Mouse (Mus musculus): ENCODE data around the gene Olfr1393.
"Not testable (repeated sequence)": the region's sequence is repeated elsewhere in the genome, so short reads cannot be mapped to it uniquely, and the experiment has no call there.

The Olfr1393 gene

DNA sequence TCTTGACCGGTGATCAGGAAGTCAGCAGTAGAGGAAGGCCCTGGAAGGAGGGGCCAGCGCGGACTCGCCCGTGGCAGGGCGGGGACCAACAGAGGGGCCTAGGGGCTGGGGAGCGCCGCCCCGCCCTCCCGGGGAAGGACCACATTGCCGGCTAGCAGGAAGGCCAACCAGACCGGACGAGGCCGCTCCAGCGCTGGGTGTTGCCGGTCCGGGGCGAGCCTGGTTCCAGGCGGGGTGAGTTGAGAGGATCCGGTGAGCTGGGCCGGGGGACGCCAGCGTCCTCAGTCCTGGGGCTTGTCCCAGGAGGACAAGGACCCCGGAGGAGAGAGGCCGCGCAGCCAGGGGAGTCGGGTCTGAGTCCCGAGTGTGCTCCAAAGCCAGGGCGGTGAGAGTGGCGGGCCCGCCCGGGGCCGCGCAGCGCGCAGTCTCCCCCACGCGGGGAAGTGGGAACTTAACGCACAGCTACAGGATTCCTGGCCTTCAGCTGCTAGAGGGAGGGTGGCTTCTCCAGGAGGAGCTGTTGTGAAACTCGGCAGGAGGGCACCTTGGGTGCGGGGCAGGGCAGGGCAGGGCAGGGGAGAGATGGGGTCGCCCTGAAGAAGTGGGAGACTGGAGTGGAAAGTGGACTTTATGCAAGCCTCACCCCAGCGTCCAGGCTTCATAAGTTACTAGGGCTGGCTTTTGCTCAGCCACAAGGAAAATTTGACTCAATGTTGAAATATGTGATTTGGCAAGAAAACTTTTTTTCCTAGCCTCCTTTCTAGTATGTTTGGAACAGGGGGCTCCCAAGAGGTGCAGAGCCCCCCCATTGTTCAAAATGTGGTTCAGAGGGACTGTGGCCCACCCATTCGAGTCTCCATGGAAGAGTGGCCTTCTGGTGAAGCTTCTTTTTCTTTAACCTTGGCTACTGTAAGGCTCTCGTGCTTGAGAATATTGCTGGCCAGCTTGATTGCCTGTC, 27.4 kb upstream of the Olfr1393 start:
- DNase-seq (ENCODE audit: low read depth, low spot score) = peak; percentile 92

- peak; percentile 64 for DNase-seq (ENCODE audit: low read depth, low spot score)
Measured at GRCm38 (mm10) chr11:49251380-49251761, 26.7 kb upstream of the Olfr1393 start.

GRCm38 (mm10) chr11:49252048-49252447, 26.1 kb upstream of the Olfr1393 start:
- DNase-seq (ENCODE audit: low read depth, low spot score) = peak; percentile 56

- DNase-seq (ENCODE audit: low read depth, low spot score) = no peak
Measured at GRCm38 (mm10) chr11:49253035-49253434, 25.1 kb upstream of the Olfr1393 start.

DNA sequence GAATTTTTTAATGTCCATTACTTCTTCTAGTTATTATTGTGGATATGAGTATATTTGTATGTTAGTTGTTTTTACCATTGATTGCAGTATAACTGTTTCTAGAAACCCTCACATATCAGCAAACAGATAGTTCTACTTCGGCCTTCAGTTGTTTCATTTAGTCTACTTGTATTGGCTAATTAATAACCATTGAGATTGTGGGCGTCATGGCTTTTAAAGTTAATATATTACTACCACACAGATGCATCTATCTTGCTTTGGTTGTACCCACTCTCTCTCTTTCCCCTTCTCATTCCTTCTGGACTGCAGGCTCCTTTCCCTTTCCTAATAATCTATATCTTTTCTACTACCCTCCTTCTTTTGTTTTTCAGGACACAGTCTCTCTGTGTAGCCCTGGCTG, 18.8 kb upstream of the Olfr1393 start:
- DNase-seq (ENCODE audit: low read depth, low spot score) = no peak

- DNase-seq (ENCODE audit: low read depth, low spot score) = no peak
Measured at GRCm38 (mm10) chr11:49259829-49260228, 18.3 kb upstream of the Olfr1393 start.

DNA sequence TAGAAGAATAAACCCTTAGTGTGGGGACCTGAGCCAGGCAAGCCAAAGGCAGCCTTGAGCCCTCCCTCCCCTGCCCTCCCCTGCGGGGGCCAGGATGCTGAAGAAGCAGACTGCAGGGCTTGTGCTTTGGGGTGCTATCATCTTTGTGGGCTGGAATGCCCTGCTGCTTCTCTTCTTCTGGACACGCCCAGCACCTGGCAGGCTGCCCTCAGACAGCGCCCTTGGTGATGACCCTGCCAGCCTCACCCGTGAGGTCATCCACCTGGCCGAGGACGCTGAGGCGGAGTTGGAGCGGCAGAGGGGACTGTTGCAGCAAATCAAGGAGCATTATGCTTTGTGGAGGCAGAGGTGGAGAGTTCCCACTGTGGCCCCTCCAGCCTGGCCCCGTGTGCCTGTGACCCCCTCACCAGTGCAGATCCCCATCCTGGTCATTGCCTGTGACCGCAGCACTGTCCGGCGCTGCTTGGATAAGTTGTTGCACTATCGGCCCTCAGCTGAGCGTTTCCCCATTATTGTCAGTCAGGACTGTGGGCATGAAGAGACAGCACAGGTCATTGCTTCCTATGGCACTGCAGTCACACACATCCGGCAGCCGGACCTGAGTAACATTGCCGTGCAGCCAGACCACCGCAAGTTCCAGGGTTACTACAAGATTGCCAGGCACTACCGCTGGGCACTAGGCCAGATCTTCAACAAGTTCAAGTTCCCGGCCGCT, 17.3 kb upstream of the Olfr1393 start:
- DNase-seq (ENCODE audit: low read depth, low spot score) = no peak

- no peak for DNase-seq (ENCODE audit: low read depth, low spot score)
Measured at GRCm38 (mm10) chr11:49261313-49261855, 16.7 kb upstream of the Olfr1393 start.

GRCm38 (mm10) chr11:49262286-49262685, 15.8 kb upstream of the Olfr1393 start:
- no peak for DNase-seq (ENCODE audit: low read depth, low spot score)

- no peak for DNase-seq (ENCODE audit: low read depth, low spot score)
Measured at GRCm38 (mm10) chr11:49263149-49263548, 15.0 kb upstream of the Olfr1393 start.

GRCm38 (mm10) chr11:49264081-49264480, 14.0 kb upstream of the Olfr1393 start:
- no peak for DNase-seq (ENCODE audit: low read depth, low spot score)

DNA sequence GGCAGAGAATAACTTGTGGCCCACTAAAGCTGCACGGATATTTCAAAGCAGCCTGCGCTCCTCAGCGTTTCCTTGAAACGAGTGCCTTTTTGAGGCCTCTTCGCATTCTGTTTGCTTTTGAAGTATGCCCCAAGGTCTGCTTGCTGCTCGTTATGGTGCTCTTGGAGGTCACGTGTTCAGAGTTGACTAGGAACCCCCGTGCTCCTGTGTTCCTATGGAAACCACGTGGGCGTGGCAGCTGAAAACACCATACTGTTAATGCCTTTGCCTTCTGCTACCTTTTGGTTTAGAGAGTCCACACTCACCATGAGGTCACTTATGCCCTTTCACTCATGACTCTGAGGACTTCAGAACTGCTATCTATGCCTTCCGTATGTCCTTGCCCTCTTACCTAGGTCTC, 13.5 kb upstream of the Olfr1393 start:
- no peak for DNase-seq (ENCODE audit: low read depth, low spot score)

GRCm38 (mm10) chr11:49265101-49265500, 13.0 kb upstream of the Olfr1393 start:
- DNase-seq (ENCODE audit: low read depth, low spot score) = no peak

DNA sequence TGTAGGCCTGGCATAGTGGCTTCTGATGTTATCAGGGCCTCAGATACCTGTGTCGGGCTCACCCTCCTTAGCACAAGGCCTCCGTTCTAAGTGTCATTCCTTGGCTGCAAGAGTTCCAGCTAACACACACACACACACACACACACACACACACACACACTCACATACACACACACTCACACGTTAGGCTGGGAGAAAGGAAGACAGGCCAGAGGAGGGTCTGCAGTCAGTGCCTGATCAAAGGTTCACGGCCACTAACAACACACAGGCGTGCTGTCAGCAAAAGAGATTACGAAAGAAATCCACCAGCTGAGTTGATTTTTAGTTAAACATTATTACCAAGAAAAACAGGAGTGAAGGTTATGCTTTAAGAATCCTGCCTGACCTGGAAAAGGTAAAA, 11.4 kb upstream of the Olfr1393 start:
- no peak for DNase-seq (ENCODE audit: low read depth, low spot score)

DNA sequence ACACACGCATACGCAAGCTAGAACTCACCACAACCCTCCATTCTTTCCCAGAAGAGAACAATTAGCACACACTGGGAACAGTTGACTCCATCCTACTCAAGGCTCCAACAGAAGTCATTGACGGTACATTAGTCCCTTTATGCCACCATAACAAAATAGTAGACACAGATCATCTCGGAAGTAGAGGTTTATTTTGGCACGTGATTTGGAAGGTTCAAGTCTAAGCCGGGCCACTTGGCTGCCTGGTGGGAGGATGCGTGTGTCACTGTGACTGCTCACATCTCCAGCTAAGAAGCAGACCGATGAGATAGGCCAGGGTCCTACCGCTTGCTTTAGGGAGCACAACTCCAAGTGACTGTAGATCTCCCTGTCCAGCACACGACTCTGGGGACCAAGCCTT, 10.8 kb upstream of the Olfr1393 start:
- no peak for DNase-seq (ENCODE audit: low read depth, low spot score)

DNA sequence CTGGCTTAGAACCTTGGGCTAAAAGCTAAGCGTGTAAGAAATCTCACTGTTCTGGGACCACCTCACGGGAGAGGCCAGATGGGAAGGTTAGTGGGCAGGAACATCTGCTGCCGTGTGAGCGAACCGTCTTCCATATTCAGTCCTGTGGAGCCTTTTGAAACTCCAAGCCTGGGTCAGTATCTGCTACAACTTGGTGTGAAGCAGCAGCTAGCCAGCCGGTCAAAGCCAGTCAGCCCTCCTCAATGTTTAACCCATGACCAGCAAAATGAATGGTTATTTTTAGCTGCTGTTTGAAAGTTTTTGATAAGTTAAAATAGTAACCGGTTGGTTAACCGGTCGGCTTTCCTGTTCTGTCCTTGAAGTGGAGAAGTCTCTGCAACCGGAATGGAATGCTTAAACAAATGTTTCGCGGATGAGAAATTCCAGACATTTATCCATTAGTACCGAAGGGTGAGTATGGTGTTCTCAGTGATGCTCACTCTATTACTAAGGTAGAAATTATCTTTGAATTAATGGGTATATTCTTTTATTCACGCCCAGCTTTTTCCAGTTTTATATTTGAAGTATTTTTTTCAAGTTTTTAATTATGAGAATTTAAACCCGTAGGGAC, 10.0 kb upstream of the Olfr1393 start:
- DNase-seq (ENCODE audit: low read depth, low spot score) = no peak

- DNase-seq (ENCODE audit: low read depth, low spot score) = no peak
Measured at GRCm38 (mm10) chr11:49269761-49270160, 8.3 kb upstream of the Olfr1393 start.

- peak; percentile 16 for DNase-seq (ENCODE audit: low read depth, low spot score)
Measured at GRCm38 (mm10) chr11:49270368-49270767, 7.7 kb upstream of the Olfr1393 start.

DNA sequence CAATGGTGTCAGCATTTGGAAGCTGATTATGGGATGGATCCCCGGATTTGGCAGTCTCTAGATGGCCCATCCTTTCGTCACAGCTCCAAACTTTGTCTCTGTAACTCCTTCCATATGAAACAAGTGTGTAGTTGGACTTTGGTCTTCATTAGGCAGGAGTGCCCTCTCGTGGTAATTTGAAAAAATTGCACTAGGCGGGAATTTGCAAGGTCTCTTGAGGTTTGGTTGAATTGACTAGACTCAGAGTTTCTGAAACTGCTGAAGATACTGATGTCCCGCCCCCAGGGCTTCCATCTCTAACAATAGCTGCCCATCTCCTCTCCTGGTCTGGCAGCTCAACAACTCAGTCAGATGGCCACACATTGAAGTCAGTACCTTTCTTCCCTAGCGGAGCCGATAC, 6.8 kb upstream of the Olfr1393 start:
- DNase-seq (ENCODE audit: low read depth, low spot score) = peak; percentile 71

GRCm38 (mm10) chr11:49273834-49274519, 4.1 kb upstream of the Olfr1393 start:
- DNase-seq (ENCODE audit: low read depth, low spot score) = no peak

DNA sequence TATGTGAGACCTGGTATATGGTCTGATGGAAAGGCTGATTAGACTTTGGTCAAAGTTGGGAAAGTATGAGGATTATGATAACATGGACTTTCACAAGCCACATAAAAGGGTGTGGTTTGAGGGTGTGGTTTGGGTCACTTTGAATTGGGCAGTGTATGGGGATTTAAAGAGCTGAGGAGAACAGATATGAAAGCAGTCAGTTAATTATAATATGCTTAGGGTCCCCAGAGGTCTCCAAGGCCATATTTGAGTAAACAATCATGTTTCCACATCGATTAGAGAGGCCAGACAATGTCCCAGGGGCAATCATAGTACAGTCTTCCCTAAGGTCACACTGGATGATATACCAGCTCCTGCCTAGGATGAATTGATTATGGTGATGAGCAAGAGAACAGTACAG, 6.9 kb downstream of the Olfr1393 start, which contains the start of gene Olfr1392:
Gene Olfr1392, plus strand, starts transcription at position 301 of the 400 bp plus-strand sequence.
- DNase-seq (ENCODE audit: low read depth, low spot score) = not testable (repeated sequence)

Measured in A20 (cell line).